Mouse (Mus musculus) embryonic stem cell, embryonic (primary cell): Measurements from ENCODE around the gene Minos1.

Source experiments
- CTCF ChIA-PET, 4 experiments: fragments of 300-600 bp in 2 of 4; fragments of 350-600 bp in 2 of 4; sonication (Branson Sonifier 250); formaldehyde crosslinking; loops; one replicate each; lab custom pipeline; 2022; ENCODE audit warnings: inconsistent platforms in 2 of 4; lab: Charles Lee
- POLR2A ChIA-PET, 4 experiments: fragments of 300-600 bp in 2 of 4; fragments of 350-600 bp in 2 of 4; sonication (Branson Sonifier 250); formaldehyde crosslinking; loops; one replicate each; lab custom pipeline; 2022; ENCODE audit warnings: antibody characterized with exemption in 4 of 4, inconsistent platforms in 1 of 4; lab: Charles Lee

Gene Minos1

GRCm38 (mm10) chr4:139091066-139091465 is 39.8 kb downstream of the Minos1 start:
- ChIA-PET POLR2A (interaction anchor here in 2 of 4 experiments (0.9 to 3.3 kb wide), 12 partner anchors 10 to 289 kb away, joined by 3 to 19 read pairs (median 3); partner anchors contain the start of genes Akr7a5 (in 1 of the 2), Minos1 (in 1 of the 2) and Pqlc2 (in 1 of the 2)), CTCF (interaction anchor here in 2 of 4 experiments (0.6 to 1.7 kb wide), 13 partner anchors 9 to 246 kb away, joined by 3 to 5 read pairs (median 3); no protein-coding TSS in a partner anchor)

DNA sequence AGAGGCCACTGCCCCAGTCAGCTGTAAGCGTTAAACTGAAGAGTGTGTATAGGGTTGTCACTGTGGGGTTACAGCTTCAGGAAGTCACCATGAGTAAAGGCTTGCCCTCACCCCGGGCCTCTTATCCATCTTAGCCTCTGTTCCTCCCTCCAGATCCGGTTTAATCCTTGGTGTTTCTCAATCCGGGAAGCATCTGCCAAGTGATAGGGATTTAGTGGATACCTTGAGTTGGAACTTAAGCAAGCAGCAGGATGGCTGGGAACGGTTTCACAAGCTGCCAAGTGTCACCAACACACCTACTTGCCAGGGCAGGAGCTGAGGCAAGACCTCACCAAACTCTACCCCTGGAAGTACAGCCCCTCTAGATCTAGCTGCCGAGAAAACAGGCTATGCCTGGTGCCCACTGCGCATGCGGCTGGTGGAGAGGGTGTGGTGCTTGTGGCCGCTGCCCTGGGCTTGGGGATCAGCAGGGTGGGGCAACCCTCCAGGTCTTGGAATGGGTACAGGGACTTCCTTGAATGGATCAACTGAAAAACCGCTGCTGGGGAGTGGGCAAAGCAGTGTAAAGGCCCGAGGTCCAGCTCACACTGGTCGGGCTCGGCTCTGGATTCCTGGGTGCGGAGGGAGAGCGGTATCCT is 40.5 kb downstream of the Minos1 start:
- ChIA-PET CTCF (interaction anchor here in 2 of 4 experiments (0.6 to 2.0 kb wide), 10 partner anchors 8 to 247 kb away, joined by 3 to 5 read pairs (median 3); no protein-coding TSS in a partner anchor), POLR2A (interaction anchor here in 2 of 4 experiments (0.9 to 3.3 kb wide), 9 partner anchors 9 to 247 kb away, joined by 3 to 19 read pairs (median 3); no protein-coding TSS in a partner anchor)

- POLR2A ChIA-PET: interaction anchor here in 1 of 4 experiments (0.6 kb wide), 1 partner anchor 520 kb away, joined by 3 read pairs; no protein-coding TSS in a partner anchor
- CTCF ChIA-PET: interaction anchor here in 3 of 4 experiments (0.6 to 2.0 kb wide), 6 partner anchors 26 to 1237 kb away, joined by 3 to 5 read pairs (median 4); no protein-coding TSS in a partner anchor
These were observed 41.8 kb downstream of the Minos1 start for GRCm38 (mm10) chr4:139088982-139089671.

DNA sequence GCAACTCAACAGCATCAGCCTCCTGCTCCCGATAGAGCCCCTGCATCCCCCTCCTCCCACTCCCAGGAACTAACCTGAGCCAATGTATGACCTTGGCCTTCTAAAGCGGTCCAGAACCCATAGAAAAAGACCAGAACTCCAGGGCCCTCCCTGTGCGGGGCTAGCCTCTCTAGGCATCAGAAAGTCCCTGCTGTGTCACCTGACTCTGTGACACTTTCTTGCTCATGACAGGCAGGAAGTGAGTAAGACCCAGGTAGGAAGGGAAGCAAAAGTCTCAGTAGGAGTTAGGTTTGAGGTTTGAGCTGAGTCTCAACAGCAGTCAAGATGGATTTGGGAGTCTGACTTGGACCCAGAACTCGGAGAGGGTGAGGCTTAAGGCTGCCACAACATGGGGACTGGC is 43.9 kb downstream of the Minos1 start:
- ChIA-PET POLR2A (interaction anchor here in 1 of 4 experiments (0.6 kb wide), 1 partner anchor 36 kb away, joined by 3 read pairs; no protein-coding TSS in a partner anchor), CTCF (interaction anchor here in 2 of 4 experiments (1.2 to 2.1 kb wide), 4 partner anchors 9 to 250 kb away, joined by 3 to 7 read pairs (median 4); no protein-coding TSS in a partner anchor)

DNA sequence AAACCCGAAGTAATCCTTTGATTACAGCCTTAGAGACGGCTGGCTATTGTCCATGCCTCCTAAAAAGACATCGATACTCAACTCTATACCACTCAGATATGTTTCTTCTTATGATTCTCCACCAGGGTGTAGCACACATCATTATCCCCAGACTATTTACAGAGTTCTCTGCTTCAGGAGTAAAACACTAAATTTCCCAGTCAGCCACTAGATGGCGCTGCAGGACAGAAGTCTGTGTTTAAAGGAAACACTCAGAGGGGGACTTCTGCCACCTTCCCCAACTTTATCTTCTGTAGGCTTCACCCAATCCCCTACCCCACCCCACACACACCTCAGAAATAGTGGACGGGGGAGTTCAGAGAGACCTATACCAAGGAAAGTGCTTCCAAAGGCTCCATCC is 44.9 kb downstream of the Minos1 start:
- CTCF ChIA-PET: interaction anchor here in 3 of 4 experiments (0.6 to 2.1 kb wide), 10 partner anchors 8 to 251 kb away, joined by 3 to 7 read pairs (median 3); no protein-coding TSS in a partner anchor
- POLR2A ChIA-PET: no interaction called here

DNA sequence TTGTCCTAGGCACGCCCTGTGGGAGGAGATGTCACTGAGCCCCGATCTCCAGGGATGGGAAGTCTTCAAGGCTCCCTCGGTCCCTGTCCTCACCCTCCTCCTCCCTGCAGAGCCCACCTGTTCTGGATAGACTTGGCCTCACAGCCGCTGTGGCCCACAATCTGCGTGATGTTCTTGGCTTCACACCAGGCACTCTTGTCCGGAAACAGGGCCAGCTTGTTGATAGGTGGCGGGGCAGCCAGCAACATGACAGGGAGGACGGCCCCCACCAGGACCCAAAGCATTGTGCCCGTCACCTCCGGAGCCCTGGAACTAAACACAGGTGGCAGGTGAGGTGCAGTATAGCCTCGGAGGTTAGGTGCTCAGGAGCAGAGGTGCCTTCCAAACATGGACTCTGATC is 45.6 kb downstream of the Minos1 start:
- ChIA-PET POLR2A (interaction anchor here in 1 of 4 experiments (0.5 kb wide), 1 partner anchor 66 kb away, joined by 9 read pairs; no protein-coding TSS in a partner anchor), CTCF (interaction anchor here (0.5 to 2.1 kb wide), 9 partner anchors 18 to 245 kb away, joined by 3 to 7 read pairs (median 3); no protein-coding TSS in a partner anchor)

DNA sequence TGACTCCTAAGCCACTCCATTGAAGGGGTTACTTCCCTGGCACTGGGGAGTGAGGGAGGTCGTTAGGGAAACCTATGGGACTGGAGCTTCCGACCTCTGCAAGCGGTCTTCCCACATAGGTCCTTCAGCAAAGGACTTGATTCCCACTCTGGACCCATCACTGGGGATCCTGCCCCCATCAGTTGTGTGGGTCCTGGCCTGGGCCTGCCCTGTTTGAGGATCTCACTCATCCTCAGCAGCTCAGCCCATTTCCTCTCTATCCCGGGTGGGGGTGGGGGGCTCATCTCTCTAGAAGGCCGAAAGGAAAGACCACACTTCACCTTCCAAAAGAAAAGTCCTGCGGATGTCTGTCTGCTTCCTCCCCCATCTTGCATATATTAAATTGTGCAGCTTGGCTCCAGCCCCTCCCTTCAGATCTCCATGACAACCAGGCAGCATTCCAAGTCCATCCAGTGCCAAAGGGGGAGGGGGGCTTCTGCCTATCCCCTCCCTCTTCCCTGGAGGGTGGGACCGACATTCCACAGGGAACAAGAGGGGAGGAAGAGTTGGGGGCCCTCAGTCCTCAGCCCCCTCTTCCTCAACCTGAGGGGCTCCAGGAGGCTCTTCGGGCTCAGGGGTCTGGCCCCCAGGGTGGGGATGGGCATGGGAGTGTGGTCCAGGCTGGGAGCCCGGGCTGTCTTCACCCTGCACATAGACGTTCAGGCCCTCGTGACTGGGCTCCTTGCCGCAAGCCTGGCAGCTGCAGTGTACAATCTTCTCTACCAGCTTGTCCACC is 47.9 kb downstream of the Minos1 start:
- CTCF ChIA-PET: interaction anchor here in 2 of 4 experiments (0.5 to 1.4 kb wide), 4 partner anchors 8 to 351 kb away, joined by 3 to 5 read pairs (median 3); no protein-coding TSS in a partner anchor

DNA sequence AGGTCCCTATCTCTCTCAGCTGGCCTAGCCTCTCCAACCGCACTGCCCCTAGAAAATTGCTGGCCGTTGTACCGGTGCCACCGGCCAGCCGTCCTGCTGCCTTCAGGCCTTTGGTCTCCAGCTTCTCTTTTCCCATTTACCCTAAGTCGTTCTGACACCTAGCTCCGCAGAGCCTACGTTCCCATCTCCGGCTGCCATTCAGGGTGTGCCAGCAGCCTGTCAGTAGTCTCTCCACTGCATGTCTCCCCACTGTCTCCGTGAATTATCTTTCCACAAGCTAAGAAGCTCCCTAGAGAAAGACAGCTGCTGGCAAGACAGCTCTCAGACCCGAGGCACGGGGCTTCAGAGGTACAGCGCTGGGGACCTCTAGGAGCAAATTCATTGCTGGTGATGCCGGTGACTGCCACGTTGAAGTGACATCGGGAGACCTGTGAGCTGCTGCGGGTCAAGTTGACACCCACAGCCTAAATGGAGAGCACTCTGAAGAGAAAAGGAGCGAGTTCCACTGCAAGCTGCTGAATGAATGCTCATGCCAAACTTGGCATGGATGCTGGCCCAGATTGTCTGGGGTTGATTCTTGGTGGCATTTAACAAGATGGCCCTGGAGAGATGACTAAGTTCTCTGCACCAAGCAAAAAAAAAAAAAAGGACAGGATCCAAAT is 49.5 kb downstream of the Minos1 start:
- POLR2A ChIA-PET: interaction anchor here in 3 of 4 experiments (0.6 to 1.6 kb wide), 4 partner anchors 9 to 300 kb away, joined by 3 read pairs; no protein-coding TSS in a partner anchor
- CTCF ChIA-PET: interaction anchor here in 3 of 4 experiments (0.6 to 1.7 kb wide), 11 partner anchors 37 to 869 kb away, joined by 3 to 6 read pairs (median 3); no protein-coding TSS in a partner anchor

More for the DNA sequence above, 47.9 kb downstream of the Minos1 start:
- POLR2A ChIA-PET: interaction anchor here in 2 of 4 experiments (0.9 to 1.0 kb wide), 4 partner anchors 10 to 82 kb away, joined by 3 to 5 read pairs (median 3); partner anchors contain the start of genes Minos1 (in 1 of the 2) and Nbl1 (in 1 of the 2)

DNA sequence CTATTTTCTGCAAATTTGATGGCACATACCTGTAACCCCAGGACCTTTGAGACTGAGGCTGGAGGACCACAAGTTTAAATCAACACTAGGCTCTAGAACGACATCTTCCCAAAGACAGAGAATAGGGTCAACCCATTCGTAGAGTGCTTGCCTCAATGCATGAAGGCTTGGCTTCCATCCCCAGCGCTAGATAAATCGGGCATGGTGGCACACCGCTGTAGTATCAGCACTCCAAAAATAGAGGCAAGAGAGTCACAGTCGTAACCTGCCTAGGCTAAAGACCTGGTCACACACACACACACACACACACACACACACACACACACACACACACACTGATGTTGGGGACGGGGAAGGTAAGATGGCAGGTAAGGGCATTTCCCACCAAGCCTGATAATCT is 50.7 kb downstream of the Minos1 start:
- ChIA-PET POLR2A (no interaction called here), CTCF (interaction anchor here in 2 of 4 experiments (0.6 to 1.2 kb wide), 2 partner anchors 21 to 257 kb away, joined by 3 to 4 read pairs; no protein-coding TSS in a partner anchor)

DNA sequence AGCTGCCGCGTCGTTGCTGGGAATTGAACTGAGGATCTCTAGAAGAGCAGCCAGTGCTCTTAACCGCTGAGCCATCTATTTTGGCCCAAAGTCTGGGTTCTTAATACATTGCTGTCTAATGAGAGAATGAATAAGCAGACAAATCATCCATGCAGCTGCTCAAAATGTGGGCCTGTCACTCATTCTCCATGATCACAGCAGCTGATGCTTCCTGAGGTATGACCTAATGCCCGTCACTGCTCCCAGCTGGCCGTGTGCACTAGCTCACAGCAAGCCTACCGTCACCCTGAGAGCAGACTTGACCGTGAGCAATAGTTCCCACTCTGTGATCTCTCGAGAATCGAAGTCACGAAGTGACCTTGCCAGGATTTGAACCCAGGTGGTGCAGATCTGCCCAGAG is 51.5 kb downstream of the Minos1 start:
- POLR2A ChIA-PET: interaction anchor here in 2 of 4 experiments (0.7 to 1.0 kb wide), 2 partner anchors 10 to 764 kb away, joined by 4 read pairs; no protein-coding TSS in a partner anchor

DNA sequence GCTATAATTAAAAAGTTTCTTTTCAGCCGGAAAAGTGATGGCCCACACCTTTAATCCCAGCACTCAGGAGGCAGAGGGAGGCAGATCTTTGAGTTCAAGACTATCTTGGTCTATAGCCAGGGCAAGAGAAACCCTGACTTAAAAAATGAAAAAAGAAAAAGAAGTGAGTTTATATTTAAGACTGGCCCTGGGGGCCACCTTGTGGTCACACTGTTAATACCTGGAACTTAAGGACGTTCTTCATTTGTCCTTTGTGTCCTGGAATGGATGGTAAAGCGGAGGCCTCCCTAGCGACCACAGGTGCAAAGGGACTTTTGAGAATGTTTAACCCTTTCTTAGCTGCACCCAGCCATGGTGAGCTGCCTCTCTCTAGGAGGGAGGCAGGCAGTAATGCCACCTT is 52.2 kb downstream of the Minos1 start:
- POLR2A ChIA-PET: interaction anchor here in 2 of 4 experiments (0.7 to 1.0 kb wide), 2 partner anchors 9 to 765 kb away, joined by 4 read pairs; no protein-coding TSS in a partner anchor
- CTCF ChIA-PET: interaction anchor here (0.6 to 1.5 kb wide), 10 partner anchors 12 to 258 kb away, joined by 3 to 5 read pairs (median 3); partner anchors contain the start of gene Nbl1 (in 1 of the 4)

More for the DNA sequence above, 51.5 kb downstream of the Minos1 start:
- CTCF ChIA-PET: interaction anchor here (0.5 to 1.2 kb wide), 11 partner anchors 11 to 257 kb away, joined by 3 to 5 read pairs (median 3); partner anchors contain the start of gene Nbl1 (in 1 of the 4)

- CTCF ChIA-PET: interaction anchor here (0.6 to 1.5 kb wide), 12 partner anchors 8 to 277 kb away, joined by 3 to 5 read pairs (median 3); partner anchors contain the start of gene Otud3 (in 1 of the 4)
- POLR2A ChIA-PET: interaction anchor here in 1 of 4 experiments (0.9 kb wide), 1 partner anchor 53 kb away, joined by 4 read pairs; the partner anchor contains the start of gene Minos1
These were observed 52.6 kb downstream of the Minos1 start for GRCm38 (mm10) chr4:139078313-139078712.

- ChIA-PET CTCF (interaction anchor here in 3 of 4 experiments (0.6 to 1.2 kb wide), 6 partner anchors 28 to 235 kb away, joined by 3 to 5 read pairs (median 4); partner anchors contain the start of genes Akr7a5 (in 1 of the 3) and Pqlc2 (in 1 of the 3)), POLR2A (interaction anchor here in 3 of 4 experiments (0.6 to 1.2 kb wide), 3 partner anchors 69 to 235 kb away, joined by 3 read pairs; partner anchors contain the start of genes Akr7a5 (in 1 of the 3) and Pqlc2 (in 1 of the 3))
These were observed 55.0 kb downstream of the Minos1 start for GRCm38 (mm10) chr4:139075915-139076314.

DNA sequence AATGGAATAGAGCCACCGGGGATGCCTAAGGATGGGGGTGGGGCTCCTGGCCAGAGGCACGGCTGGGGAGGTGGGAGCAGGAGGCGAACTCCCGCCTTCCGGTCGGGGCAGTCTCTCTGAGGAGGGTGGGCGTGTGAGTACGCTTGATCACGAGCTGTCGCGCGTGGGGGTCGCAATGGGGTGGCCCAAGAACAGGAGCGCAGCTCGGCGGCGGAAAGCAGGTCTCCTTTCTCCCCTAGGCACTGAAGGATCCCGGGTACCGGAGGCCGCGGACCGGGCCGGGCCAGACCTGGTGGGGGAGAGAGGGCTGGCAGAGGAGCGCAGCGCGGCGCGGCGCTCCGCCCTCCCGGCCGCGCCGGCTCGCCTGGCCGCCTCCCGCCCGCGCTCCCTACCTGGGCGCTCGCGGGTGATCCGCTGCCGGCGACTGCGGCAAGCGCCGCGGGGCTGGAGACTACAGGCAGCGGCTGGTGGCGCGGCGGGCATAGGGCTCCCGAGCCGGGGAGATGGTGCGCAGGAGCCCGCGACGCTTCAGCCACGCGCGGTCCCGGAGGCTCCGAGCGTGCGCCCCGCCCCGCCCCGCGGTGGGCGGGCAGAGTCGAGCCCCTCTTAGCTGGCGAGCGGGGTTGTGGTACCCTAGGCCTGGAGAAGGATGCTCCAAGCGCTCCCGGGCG is 55.7 kb downstream of the Minos1 start, which contains the start of gene Htr6:
Gene Htr6, minus strand, starts transcription at position 530 of the 671 bp plus-strand sequence.
- ChIA-PET CTCF (interaction anchor here in 3 of 4 experiments (0.5 to 1.2 kb wide), 8 partner anchors 27 to 1112 kb away, joined by 3 to 13 read pairs (median 4); partner anchors contain the start of genes Akr7a5 (in 1 of the 3) and Pqlc2 (in 1 of the 3)), POLR2A (interaction anchor here in 3 of 4 experiments (0.6 to 1.2 kb wide), 4 partner anchors 68 to 236 kb away, joined by 3 read pairs; partner anchors contain the start of genes Akr7a5 (in 1 of the 3) and Pqlc2 (in 1 of the 3))

- ChIA-PET POLR2A (no interaction called here), CTCF (interaction anchor here (0.5 to 1.6 kb wide), 6 partner anchors 9 to 1498 kb away, joined by 3 to 7 read pairs (median 3); no protein-coding TSS in a partner anchor)
These were observed 56.9 kb downstream of the Minos1 start for GRCm38 (mm10) chr4:139074060-139074459.
